Mouse (Mus musculus) inflammation-experienced regulatory T-cells, adult 16 weeks (primary cell): ENCODE data around the gene Gm20521. TPM values are rescaled to one million over a fixed set of nuclear protein-coding genes. Genes with fewer than 3 reads are reported as not detected.

Experiments used
- polyA plus RNA-seq: library from polyadenylated mRNA; unstranded; fragments of 100-300 nt; shearing (Covaris generic); gene quantifications from one replicate; pipeline ENCODE4 v1.2.1, GENCODE M21; 2017

Gm20521 gene
- 0.38 TPM for polyA plus RNA-seq

GRCm38 (mm10) chr14:54883154-54884021, at the start of gene Gm20521, which contains the start of gene Bcl2l2:
Gene Gm20521 (plus strand): TSS chr14:54883441.
Gene Bcl2l2 (plus strand): TSS chr14:54883377.

DNA sequence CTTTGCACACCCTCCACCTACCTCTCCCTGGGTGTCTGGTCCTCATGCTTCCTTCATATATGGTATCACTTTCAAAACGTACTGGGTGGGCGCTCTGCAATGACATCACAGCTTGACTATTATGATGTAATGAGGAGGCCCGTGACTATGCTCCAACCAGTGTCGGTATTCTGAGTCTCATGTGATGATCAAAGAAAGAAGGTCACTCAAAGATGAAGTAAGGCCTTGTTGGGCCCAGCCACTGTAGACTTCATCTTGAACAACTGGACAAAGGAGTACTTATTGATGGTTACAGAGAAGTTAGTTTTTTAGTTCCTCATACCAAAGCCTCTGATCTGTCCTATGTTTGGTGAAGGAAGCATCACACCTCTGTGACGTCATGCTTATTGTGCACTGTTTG, 12.4 kb upstream of the Gm20521 start, which contains the start of gene Homez:
Homez (minus strand) TSS at position 101 of the 400 bp plus-strand sequence.

GRCm38 (mm10) chr14:54877048-54877715, 6.1 kb upstream of the Gm20521 start, which contains the start of gene Ppp1r3e:
Gene Ppp1r3e (minus strand): TSS chr14:54877550.

DNA sequence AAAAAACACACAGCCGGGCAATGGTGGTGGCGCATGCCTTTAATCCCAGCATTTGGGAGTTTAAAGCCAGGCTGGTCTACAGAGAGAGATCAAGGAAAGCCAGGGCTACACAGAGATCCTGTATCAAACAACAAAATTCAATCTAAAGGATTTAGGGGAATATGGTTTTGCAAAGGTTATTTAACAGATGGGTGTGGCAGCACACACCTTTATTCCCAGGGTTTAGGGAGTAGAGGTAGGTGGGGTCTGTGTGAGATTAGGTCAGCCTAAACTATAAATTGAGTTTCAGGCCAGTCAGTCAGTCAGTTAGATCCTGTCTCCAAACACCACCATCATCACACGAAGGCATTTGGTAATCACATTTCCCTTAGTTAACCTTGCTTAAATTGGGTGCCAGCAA, 9.0 kb downstream of the Gm20521 start, which contains the start of gene Pabpn1:
Pabpn1 (plus strand) TSS at position 301 of the 400 bp plus-strand sequence.

GRCm38 (mm10) chr14:54912886-54913285, 29.6 kb downstream of the Gm20521 start, which contains the start of gene Slc22a17:
Gene Slc22a17 (minus strand): TSS chr14:54913132.

GRCm38 (mm10) chr14:54925349-54926342, 42.4 kb downstream of the Gm20521 start, which contains the start of gene Efs:
Gene Efs (minus strand): TSS chr14:54926126.

GRCm38 (mm10) chr14:54932645-54933150, 49.5 kb downstream of the Gm20521 start, which contains the start of gene Il25:
Gene Il25 (plus strand): TSS chr14:54932695.

DNA sequence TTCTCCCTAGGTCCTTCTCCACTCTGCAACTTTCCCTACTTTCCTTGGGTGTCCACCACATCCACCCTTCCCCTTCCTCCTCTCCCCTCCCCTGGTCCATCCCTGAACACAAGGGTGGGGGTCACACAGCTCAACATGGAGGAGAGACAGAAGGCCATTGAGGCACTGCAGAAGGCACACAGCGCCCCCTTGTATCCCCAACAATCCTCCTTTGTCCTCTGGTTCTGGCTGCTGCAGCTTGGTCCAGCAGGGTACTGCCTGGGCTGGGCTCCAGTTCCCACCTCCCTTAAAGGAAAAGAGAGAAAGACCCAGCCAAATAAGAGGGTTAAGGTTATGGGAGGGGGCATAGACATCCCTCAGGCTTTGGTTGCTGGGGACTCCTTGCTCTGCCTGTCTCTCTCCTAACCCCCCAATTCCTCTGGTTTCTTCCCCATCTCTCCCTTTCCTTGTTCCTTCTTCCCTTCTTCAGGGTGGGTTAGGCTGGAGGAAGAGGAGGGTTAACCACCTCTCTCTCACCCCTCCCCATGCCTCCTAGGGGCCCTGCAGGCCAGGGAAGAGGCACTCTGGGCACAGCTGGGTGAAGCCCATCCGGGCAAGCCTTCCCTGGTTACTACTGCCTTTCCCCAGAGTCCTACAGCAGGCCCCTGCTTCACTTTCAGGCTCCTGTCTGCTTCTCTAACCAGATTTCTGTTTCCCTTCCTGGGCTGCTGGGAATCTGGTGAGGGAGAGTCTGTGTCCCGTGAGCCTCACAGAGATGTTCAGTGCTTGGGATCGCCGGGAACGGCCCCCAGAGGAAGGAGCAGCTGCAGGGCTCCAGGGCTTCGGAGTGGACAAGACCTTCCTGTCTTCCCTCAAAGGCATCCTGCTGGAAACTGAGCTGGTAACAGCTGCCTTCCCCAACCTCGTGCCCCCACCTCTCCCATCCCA, 52.9 kb downstream of the Gm20521 start, which contains the start of gene Cmtm5:
Cmtm5 (plus strand) TSS at position 358 of the 927 bp plus-strand sequence.

Other genes starting within 250 kb of the Gm20521 start
- not detected for gene Gm17606, start 242.5 kb upstream of the Gm20521 start, polyA plus RNA-seq
- gene Cdh24, start 242.1 kb upstream of the Gm20521 start, polyA plus RNA-seq: 0.68 TPM
- 92.8 TPM for gene 1700123O20Rik, start 197.2 kb upstream of the Gm20521 start, polyA plus RNA-seq
- gene Acin1, start 196.5 kb upstream of the Gm20521 start, polyA plus RNA-seq: 113 TPM
- gene Gm29776, start 184.6 kb upstream of the Gm20521 start, polyA plus RNA-seq: 0.16 TPM
- not detected for gene Cebpe, start 171.3 kb upstream of the Gm20521 start, polyA plus RNA-seq
- gene Slc7a8, start 101.5 kb upstream of the Gm20521 start, polyA plus RNA-seq: 0.74 TPM
- gene Rnf212b, start 69.3 kb upstream of the Gm20521 start, polyA plus RNA-seq: not detected
- gene Homez, start 12.5 kb upstream of the Gm20521 start, polyA plus RNA-seq: 16.6 TPM
- 0.60 TPM for gene Ppp1r3e, start 5.9 kb upstream of the Gm20521 start, polyA plus RNA-seq
- 0.59 TPM for gene Bcl2l2, start 64 bp upstream of the Gm20521 start, polyA plus RNA-seq
- gene Pabpn1, start 9.1 kb downstream of the Gm20521 start, polyA plus RNA-seq: 32.5 TPM
- 2.1 TPM for gene Slc22a17, start 29.7 kb downstream of the Gm20521 start, polyA plus RNA-seq
- gene Efs, start 42.7 kb downstream of the Gm20521 start, polyA plus RNA-seq: not detected
- gene Il25, start 49.3 kb downstream of the Gm20521 start, polyA plus RNA-seq: not detected
- gene Cmtm5, start 52.8 kb downstream of the Gm20521 start, polyA plus RNA-seq: not detected
- not detected for gene Myh6, start 83.5 kb downstream of the Gm20521 start, polyA plus RNA-seq
- gene Gm17428, start 93.5 kb downstream of the Gm20521 start, polyA plus RNA-seq: not detected
- not detected for gene Myh7, start 111.2 kb downstream of the Gm20521 start, polyA plus RNA-seq
- 133 TPM for gene Ngdn, start 132.0 kb downstream of the Gm20521 start, polyA plus RNA-seq
- gene Zfhx2, start 208.9 kb downstream of the Gm20521 start, polyA plus RNA-seq: 11.1 TPM
- 18.4 TPM for gene Thtpa, start 211.3 kb downstream of the Gm20521 start, polyA plus RNA-seq
- 172 TPM for gene Ap1g2, start 223.2 kb downstream of the Gm20521 start, polyA plus RNA-seq
- gene Jph4, start 233.5 kb downstream of the Gm20521 start, polyA plus RNA-seq: not detected